Mouse (Mus musculus) liver, embryonic 14.5 days (tissue): ENCODE data around the gene Baz2b.

Experiments used
- CTCF ChIP-seq: IDR thresholded peaks from 2 replicates; pipeline ENCODE4 v1.5.1; 2016; ENCODE audit warnings: antibody characterized with exemption, low read depth, control low read depth
- EP300 ChIP-seq: IDR thresholded peaks from 2 replicates; pipeline ENCODE4 v1.6.1; 2016; ENCODE audit warnings: antibody characterized with exemption, low read depth

DNA sequence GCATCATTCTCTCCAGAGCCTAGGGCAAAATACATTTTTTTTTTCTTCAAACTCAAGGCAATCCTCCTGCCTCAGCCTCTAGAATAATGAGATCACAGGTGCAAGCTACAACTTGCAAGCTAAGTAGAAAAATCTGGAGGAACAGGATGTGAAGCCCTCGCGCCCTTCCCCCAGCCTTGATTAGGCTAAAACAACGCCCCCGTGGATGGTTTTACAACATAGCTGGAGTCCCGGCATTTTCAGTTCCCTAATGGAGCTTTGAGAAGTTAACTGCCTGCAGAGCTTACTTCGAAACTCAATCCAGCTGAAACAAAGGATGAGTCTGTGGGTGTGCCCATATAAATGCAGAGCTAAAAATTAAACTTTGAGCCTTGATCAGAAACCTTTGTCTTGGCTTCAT, 319.9 kb downstream of the Baz2b start:
- TF ChIP-seq CTCF, result no peak
- TF ChIP-seq EP300, result no peak
